Mouse (Mus musculus): Measurements from ENCODE around the gene Il5ra. TPM values are rescaled to one million over a fixed set of nuclear protein-coding genes. Genes with fewer than 3 reads are reported as not detected.

Il5ra gene
- polyA plus RNA-seq (2015; fragmentation: Nextera tagmentation; extraction: Ambion mirVana): 0.07 TPM in 1 of 2 replicates, not detected in the other

- Histone ChIP-seq H3K4me3 (ENCODE audit: low read depth, low read length) (no peak within 1 kb of the TSS), H3K9ac (replicated peaks; ENCODE audit: low read depth) (no peak within 1 kb of the TSS), H3K4me2 (replicated peaks; ENCODE audit: low read depth, low read length) (no peak within 1 kb of the TSS), H3K4me1 (ENCODE audit: insufficient read depth, low read depth, low read length) (no peaks in the 10 kb centered on the region), H3K36me3 (ENCODE audit: insufficient read depth, low read length) (no peaks in the 10 kb centered on the region), H3K27me3 (replicated peaks; ENCODE audit: insufficient read depth, low read length) (no peaks in the 10 kb centered on the region), H3K9me3 (ENCODE audit: low read length) (no peaks in the 10 kb centered on the region), H3K27ac (ENCODE audit: low read length) (no peak within 1 kb of the TSS)
- ATAC-seq: no peak
- TF ChIP-seq CTCF (IDR thresholded peaks at IDR 0.05) (no peak), EP300 (IDR thresholded peaks at IDR 0.05) (no peak)
- 50% methylated on average over 6 of the region's 6 CpGs for WGBS
- DNase-seq (ENCODE audit: low spot score): no peak
Measured at GRCm38 (mm10) chr6:106748887-106749388, at the start of gene Il5ra. Il5ra (minus strand) TSS chr6:106749037.

GRCm38 (mm10) chr6:106794094-106794814 lies 45.4 kb upstream of the Il5ra start:
- Histone ChIP-seq H3K4me3 (ENCODE audit: low read depth, low read length) (no peak overlapping the region), H3K4me1 (ENCODE audit: insufficient read depth, low read depth, low read length) (peaks cover 7% of the 10 kb centered on the region; the same call in 1 of the 2 replicates), H3K27ac (ENCODE audit: low read length) (no peak overlapping the region), H3K9ac (replicated peaks; ENCODE audit: low read depth) (no peak overlapping the region), H3K27me3 (replicated peaks; ENCODE audit: insufficient read depth, low read length) (no peaks in the 10 kb centered on the region), H3K36me3 (ENCODE audit: insufficient read depth, low read length) (peaks cover 23% of the 10 kb centered on the region; the same call in 1 of the 2 replicates), H3K9me3 (ENCODE audit: low read length) (no peaks in the 10 kb centered on the region), H3K4me2 (replicated peaks; ENCODE audit: low read depth, low read length) (no peak overlapping the region)
- ATAC-seq (no peak), DNase-seq (ENCODE audit: low spot score) (no peak)
- TF ChIP-seq EP300 (IDR thresholded peaks at IDR 0.05): no peak
- no peak for TF ChIP-seq CTCF (IDR thresholded peaks at IDR 0.05)
- WGBS: 81% methylated on average over 13 of the region's 13 CpGs

- H3K4me3 ChIP-seq (ENCODE audit: low read depth, low read length): no peak overlapping the region
- ATAC-seq (no peak), DNase-seq (ENCODE audit: low spot score) (no peak)
- no peak overlapping the region for H3K9ac ChIP-seq (replicated peaks; ENCODE audit: low read depth)
- TF ChIP-seq CTCF (IDR thresholded peaks at IDR 0.05): no peak
- TF ChIP-seq EP300 (IDR thresholded peaks at IDR 0.05): no peak
- H3K9me3 ChIP-seq (ENCODE audit: low read length): no peaks in the 10 kb centered on the region
- 93% methylated on average over 10 of the region's 10 CpGs for WGBS
- H3K4me1 ChIP-seq (ENCODE audit: insufficient read depth, low read depth, low read length): peaks cover 1% of the 10 kb centered on the region; the same call in 1 of the 2 replicates
- H3K4me2 ChIP-seq (replicated peaks; ENCODE audit: low read depth, low read length): no peak overlapping the region
- H3K36me3 ChIP-seq (ENCODE audit: insufficient read depth, low read length): peaks cover 23% of the 10 kb centered on the region; the same call in 1 of the 2 replicates
- H3K27ac ChIP-seq (ENCODE audit: low read length): no peak overlapping the region
- H3K27me3 ChIP-seq (replicated peaks; ENCODE audit: insufficient read depth, low read length): no peaks in the 10 kb centered on the region
Measured at GRCm38 (mm10) chr6:106793621-106794020, 44.8 kb upstream of the Il5ra start.

GRCm38 (mm10) chr6:106793088-106793487 lies 44.3 kb upstream of the Il5ra start:
- H3K36me3 ChIP-seq (ENCODE audit: insufficient read depth, low read length): peaks cover 23% of the 10 kb centered on the region; the same call in 1 of the 2 replicates
- 89% methylated on average over 7 of the region's 7 CpGs for WGBS

GRCm38 (mm10) chr6:106792486-106792885 lies 43.6 kb upstream of the Il5ra start:
- 91% methylated on average over 5 of the region's 5 CpGs for WGBS
- DNase-seq (ENCODE audit: low spot score) (no peak), ATAC-seq (no peak)
- TF ChIP-seq EP300 (IDR thresholded peaks at IDR 0.05): no peak
- no peak for TF ChIP-seq CTCF (IDR thresholded peaks at IDR 0.05)
- Histone ChIP-seq H3K27me3 (replicated peaks; ENCODE audit: insufficient read depth, low read length) (no peaks in the 10 kb centered on the region), H3K27ac (ENCODE audit: low read length) (no peak overlapping the region), H3K4me2 (replicated peaks; ENCODE audit: low read depth, low read length) (no peak overlapping the region), H3K4me1 (ENCODE audit: insufficient read depth, low read depth, low read length) (no peaks in the 10 kb centered on the region), H3K36me3 (ENCODE audit: insufficient read depth, low read length) (peaks cover 26% of the 10 kb centered on the region; the same call in 1 of the 2 replicates), H3K9ac (replicated peaks; ENCODE audit: low read depth) (no peak overlapping the region), H3K4me3 (ENCODE audit: low read depth, low read length) (no peak overlapping the region), H3K9me3 (ENCODE audit: low read length) (no peaks in the 10 kb centered on the region)

More at GRCm38 (mm10) chr6:106793088-106793487, 44.3 kb upstream of the Il5ra start:
- H3K4me1 ChIP-seq (ENCODE audit: insufficient read depth, low read depth, low read length): no peaks in the 10 kb centered on the region
- ATAC-seq (no peak), DNase-seq (ENCODE audit: low spot score) (no peak)
- no peaks in the 10 kb centered on the region for H3K27me3 ChIP-seq (replicated peaks; ENCODE audit: insufficient read depth, low read length)
- no peak overlapping the region for H3K4me3 ChIP-seq (ENCODE audit: low read depth, low read length)
- H3K27ac ChIP-seq (ENCODE audit: low read length): no peak overlapping the region
- no peak overlapping the region for H3K4me2 ChIP-seq (replicated peaks; ENCODE audit: low read depth, low read length)
- TF ChIP-seq CTCF (IDR thresholded peaks at IDR 0.05): no peak
- no peak for TF ChIP-seq EP300 (IDR thresholded peaks at IDR 0.05)
- H3K9ac ChIP-seq (replicated peaks; ENCODE audit: low read depth): no peak overlapping the region
- H3K9me3 ChIP-seq (ENCODE audit: low read length): no peaks in the 10 kb centered on the region

GRCm38 (mm10) chr6:106791429-106791828 lies 42.6 kb upstream of the Il5ra start:
- Histone ChIP-seq H3K9ac (replicated peaks; ENCODE audit: low read depth) (no peak overlapping the region), H3K27me3 (replicated peaks; ENCODE audit: insufficient read depth, low read length) (no peaks in the 10 kb centered on the region), H3K4me3 (ENCODE audit: low read depth, low read length) (no peak overlapping the region), H3K4me2 (replicated peaks; ENCODE audit: low read depth, low read length) (no peak overlapping the region), H3K36me3 (ENCODE audit: insufficient read depth, low read length) (peaks cover 30% of the 10 kb centered on the region; the same call in 1 of the 2 replicates), H3K9me3 (ENCODE audit: low read length) (no peaks in the 10 kb centered on the region), H3K4me1 (ENCODE audit: insufficient read depth, low read depth, low read length) (no peaks in the 10 kb centered on the region), H3K27ac (ENCODE audit: low read length) (no peak overlapping the region)
- 92% methylated on average over 8 of the region's 8 CpGs for WGBS
- TF ChIP-seq CTCF (IDR thresholded peaks at IDR 0.05) (no peak), EP300 (IDR thresholded peaks at IDR 0.05) (no peak)
- DNase-seq (ENCODE audit: low spot score): no peak
- no peak for ATAC-seq
